Mouse (Mus musculus) cortical plate, adult 2 months (tissue): ENCODE data around the gene Fam19a3.

Experiments used
- CTCF ChIP-seq: fragments of 200-500 bp; IDR thresholded peaks from 2 replicates; pipeline ENCODE4 v1.5.1; 2011; ENCODE audit warnings: mild to moderate bottlenecking, control low read depth, low read length; ENCODE audit not compliant: insufficient read depth; ENCODE audit errors: extremely low read depth
- POLR2A ChIP-seq: fragments of 200-500 bp; IDR thresholded peaks from 2 replicates; pipeline ENCODE4 v1.6.1; 2011; ENCODE audit warnings: mild to moderate bottlenecking, low read length, control low read depth; ENCODE audit not compliant: insufficient read depth; ENCODE audit errors: extremely low read depth

- TF ChIP-seq CTCF = no peak
- no peak for TF ChIP-seq POLR2A
These were observed 30.1 kb upstream of the Fam19a3 start for GRCm38 (mm10) chr3:104811752-104812151.
